Mouse (Mus musculus) mouse embryonic stem cell (cell line): ENCODE measurements around the gene A3galt2.

Source experiments
- in situ Hi-C, 2 experiments: fragments of 300-500 bp; cut with MboI; formaldehyde crosslinking; loops; 1 replicate in 1 of 2; 3 replicates in 1 of 2; pipeline ENCODE4 v1.14.3; 2019 to 2020; ENCODE audit warnings: low sequenced_read_pairs in 2 of 2, low pct_unique_long_range_greater_than_20kb in 1 of 2, mixed read lengths in 1 of 2; ENCODE audit not compliant: unreplicated experiment in 1 of 2

The A3galt2 gene

DNA sequence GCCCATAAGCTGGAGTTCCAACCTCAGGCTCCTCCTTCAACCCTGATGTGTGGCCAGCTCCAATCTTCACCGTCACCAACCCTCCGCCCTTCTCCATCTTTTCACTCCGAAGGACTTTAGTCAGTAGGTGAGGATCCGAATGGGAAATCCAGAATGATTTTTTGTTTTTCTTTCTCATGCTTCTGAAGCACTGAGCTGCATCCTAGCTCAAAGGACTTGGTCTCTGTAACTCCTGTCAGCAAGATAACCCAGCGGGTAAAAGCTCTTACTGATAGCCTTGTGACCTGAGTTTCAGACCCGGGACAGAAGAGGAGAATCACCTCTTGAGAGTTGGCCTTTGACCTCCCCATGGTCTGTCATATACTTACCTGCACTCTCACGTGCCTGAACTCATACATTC lies 61.8 kb downstream of the A3galt2 start:
- in situ Hi-C loops = no loop called here
